Mouse (Mus musculus): ENCODE results near the gene Cisd3. TPM values are rescaled to one million over a fixed set of nuclear protein-coding genes. Genes with fewer than 3 reads are reported as not detected.
"Not testable (repeated sequence)": the region's sequence is repeated elsewhere in the genome, so short reads cannot be mapped to it uniquely, and the experiment has no call there.

Cisd3 gene
- 100 to 1,000 TPM; 103 to 108 TPM for total RNA-seq (2021)
- long read RNA-seq, experiment 1, transcript Cisd3-201 (3 exons, 737 nt), result major isoform, 119 of 142 reads
- long read RNA-seq, experiment 1, partial matches to known transcripts, result 8 of 142 reads
- long read RNA-seq, experiment 1, other reads (novel, unspliced or antisense), result 13 of 142 reads
- long read RNA-seq, experiment 2, transcript Cisd3-201 (3 exons, 737 nt), result major isoform, 166 of 191 reads
- long read RNA-seq, experiment 2, partial matches to known transcripts, result 5 of 191 reads
- long read RNA-seq, experiment 2, other reads (novel, unspliced or antisense), result 20 of 191 reads

DNA sequence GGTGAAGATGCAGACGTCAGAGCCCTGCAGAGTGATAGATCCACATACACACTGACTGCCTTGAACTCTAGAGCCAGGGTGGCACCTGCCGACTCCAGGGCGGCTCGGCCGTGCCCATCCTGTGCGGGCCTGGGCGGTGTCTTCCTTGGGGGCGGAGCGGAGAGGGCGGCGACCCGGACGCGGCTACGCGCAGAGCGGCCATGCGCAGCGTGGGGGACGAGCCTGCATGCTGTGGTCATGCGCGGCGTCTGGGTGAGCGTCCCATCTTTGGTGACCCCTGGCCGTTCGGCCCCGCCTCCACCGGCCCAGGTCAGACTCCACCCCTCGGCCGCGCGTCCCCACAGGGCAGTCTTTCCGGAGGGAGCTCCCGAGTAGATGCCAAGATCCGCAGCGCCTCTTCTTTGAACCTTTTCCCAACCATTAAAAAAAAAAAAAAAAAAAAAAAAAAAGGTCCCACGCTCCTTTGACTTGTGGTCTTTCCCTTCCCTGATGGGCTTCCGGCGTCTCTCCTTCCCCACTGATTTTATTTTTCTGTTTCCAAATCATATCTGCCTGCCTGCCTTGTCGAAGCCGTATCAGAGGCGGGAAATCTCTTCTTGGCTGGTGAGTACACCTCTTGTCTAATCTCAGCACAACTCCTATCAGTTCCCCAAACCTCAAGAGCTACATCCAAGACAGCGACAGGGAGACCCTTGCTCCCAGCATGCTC lies at the start of gene Cisd3:
Gene Cisd3 (plus strand): TSS at position 214 of the 709 bp plus-strand sequence.
- DNase-seq, result peak; percentile 89 to 94
- intact Hi-C loops (cut with DNase I), result loop anchor here (2.0 kb wide), 1 partner anchor 21 kb away; no protein-coding TSS in a partner anchor

DNA sequence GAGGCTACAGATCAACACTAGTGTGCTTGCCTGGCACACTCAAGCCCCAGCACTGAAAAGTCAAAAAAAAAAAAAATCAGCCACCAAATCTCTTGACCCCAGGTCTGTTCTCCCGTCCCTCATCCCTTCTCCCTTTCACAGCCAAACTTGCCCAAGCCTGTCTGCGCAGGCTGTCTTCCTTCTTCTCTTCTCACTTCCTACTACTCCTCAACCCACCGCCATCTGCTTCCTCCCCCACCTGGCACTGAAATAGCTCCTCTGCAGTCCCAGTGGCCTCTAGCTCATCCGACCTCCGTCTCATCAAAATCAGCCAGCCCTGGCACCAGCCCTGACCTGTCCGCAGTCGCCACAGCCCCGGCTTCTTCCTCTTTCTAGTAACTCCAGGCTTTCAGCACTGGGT lies 44.0 kb upstream of the Cisd3 start:
- intact Hi-C loops (cut with DNase I), result no loop called here
- no peak for DNase-seq

DNA sequence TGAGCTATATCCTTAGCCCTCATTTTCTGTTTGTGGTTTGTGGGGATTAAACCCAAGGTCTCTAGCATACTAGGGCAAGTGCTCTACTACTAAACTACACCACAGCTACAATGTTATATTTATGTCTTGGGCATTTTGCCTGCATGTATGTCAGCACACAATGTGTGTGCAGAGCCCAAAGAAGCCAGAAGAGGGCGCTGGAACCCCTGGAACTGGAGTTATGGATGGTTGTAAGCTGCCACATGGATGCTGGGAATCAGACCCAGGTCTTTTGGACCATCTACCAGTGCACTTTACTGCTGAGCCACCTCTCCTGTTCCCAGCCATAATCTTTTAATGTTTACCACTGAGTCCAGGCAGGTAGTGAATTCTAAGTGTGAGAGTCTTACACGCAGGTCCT lies 42.9 kb upstream of the Cisd3 start:
- DNase-seq, result no peak
- intact Hi-C loops (cut with DNase I), result no loop called here

DNA sequence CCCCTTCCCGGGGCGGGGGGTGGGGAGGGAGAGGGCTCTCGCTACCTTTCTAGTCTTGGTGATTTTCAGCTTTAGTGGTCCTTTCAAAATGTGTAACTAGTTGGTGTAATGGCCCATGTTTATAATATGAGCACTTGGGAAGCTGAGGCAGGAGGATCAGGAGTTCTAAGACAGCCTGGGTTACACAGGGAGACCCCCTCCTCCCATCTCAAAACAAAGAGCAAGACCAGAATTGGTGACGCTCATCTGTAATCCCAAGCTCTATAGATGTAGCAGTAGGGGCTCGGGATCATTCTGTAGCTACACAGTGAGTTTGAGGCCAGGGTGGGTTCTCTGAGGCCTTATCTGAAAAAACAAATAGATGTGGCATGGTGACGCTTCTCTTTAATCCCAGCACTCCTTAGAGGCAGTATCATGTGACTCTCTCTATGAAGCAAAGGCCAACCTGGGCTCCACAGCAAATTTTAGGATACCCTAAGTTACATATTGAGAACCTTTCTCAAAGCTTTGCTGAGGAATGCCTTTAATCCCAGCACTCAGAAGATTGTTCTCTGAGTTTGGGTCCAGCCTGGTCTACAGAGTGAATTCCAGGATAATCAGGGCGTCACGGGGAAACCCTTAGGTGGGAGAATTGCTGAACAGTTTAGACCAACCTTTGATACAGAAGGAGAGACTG lies 42.1 kb upstream of the Cisd3 start:
- intact Hi-C loops (cut with DNase I), result no loop called here
- DNase-seq, result no peak

DNA sequence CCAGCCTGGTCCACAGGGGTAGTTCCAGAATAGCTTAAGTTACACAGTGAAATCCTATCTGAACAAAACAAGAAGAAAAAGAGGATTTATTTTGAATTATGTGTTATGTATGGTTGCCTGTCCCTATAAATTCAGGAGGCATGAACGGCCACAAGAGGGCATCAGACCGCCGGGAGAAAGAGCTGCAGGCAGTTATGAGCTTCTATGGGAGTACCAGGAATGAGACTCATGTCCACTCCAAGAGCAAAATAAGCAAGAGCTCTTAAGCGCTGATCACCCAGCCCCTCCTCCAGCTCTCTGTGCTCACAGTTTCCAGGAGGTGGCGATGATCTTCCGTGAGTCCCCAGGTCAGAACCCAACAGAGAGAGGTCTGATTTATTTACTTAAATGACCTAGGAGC lies 40.8 kb upstream of the Cisd3 start:
- intact Hi-C loops (cut with DNase I), result loop anchor here (1.0 kb wide), 1 partner anchor 45 kb away; no protein-coding TSS in a partner anchor

DNA sequence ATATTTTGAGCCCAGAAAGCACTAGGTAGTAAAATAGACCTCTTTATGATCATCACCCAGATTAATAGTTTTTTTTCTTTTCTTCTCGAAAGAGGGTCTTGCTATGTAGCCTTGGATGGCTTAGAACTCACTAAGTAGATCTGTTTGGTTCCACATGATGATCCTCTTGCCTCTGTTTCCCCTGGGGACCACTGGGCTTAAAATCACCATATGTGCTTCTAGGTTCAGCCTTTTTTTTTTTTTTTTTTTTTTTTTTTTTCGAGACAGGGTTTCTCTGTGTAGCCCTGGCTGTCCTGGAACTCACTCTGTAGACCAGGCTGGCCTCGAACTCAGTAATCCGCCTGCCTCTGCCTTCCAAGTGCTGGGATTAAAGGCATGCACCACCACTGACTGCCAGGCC lies 37.1 kb upstream of the Cisd3 start:
- intact Hi-C loops (cut with DNase I); DNase-seq: not testable (repeated sequence)

More for the DNA sequence above, 40.8 kb upstream of the Cisd3 start:
- peak; percentile 60 to 73 for DNase-seq

DNA sequence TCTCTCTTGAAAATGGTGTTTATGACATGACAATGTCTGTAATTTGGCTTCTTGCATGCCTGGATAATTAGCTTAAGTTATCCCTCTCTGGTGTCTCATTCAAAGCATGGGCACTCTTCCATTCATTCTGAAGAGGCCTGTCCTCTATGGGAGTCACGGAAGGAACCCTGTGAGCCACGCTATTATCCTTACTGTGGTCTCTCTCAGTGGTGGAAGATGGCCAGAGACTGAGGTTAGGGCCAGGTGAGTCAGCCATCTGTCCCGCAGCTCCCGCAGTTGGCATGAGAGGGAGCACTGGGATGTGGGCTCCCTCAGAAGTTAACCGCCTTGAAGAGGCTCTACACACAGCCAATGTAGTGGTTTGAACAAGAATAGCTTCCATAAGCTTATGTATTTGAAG lies 35.3 kb upstream of the Cisd3 start:
- intact Hi-C loops (cut with DNase I), result no loop called here
- no peak for DNase-seq

DNA sequence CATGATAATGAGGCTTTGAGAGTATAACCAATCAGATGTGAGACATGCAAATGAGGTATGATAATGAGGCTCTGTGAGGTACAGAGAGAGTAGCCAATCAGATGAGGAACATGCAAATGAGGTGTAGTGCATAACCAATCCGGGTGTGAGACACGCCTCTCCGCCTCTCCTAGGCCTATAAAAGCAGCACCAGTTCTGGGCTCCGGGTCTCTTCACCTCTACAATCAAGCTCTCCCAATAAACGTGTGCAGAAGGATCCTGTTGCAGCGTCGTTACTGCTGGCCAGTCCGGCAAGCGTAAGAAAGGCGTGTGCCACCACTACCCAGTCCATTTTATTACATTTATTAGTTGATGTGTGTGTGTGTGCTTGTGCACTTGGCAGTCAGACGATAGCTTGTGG lies 32.2 kb upstream of the Cisd3 start:
- DNase-seq; intact Hi-C loops (cut with DNase I): not testable (repeated sequence)

DNA sequence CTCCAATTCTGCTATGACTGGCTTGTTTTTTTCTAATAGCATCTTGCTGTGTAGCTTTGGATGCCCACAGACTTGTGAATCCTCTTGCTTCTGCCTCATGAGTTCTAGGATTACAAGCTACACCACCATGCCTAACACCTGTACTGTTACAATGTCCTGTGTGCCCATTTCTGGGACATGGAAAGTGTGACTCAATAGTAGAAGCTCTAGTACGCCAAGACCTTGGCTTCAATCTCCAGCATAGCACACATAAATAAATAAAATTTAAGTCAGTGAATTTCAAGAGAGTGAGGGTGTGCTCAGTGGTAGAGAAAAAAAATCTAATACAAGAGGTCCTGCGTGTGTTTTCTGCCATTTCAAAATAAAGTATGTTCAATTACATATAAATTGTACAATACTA lies 31.4 kb upstream of the Cisd3 start:
- intact Hi-C loops (cut with DNase I), result no loop called here

DNA sequence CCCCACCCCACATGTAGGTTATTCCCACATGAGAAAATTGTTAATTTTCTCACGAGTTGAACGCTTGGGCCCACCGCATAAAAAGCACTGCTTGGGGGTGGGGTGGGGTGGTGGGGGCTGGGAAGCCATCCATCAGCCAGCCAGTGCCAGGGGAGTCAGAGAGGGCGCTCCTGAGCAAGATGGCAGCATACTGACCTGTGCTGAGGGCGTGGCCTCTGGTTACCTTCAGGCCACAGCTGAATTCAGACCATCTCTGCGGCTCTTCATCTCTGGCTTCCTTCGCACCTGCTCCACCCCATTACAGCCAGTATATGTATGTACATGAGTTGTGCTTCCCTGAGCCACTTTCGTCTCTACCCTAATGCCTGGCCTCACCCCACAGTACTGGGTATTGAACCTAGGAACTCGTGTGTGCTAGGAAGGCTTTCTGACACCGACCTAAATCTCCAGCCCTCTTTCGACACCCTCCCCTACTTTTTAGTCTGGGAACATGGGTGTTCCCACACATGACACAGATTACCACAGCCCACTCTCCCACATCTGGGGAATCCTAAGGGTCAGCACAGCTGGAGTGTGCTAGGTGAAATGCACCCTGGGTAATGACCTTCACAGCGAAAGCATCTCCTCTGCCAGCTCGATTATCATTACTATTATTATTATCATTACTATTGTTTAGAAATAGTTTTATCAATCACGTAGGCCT lies 29.2 kb upstream of the Cisd3 start:
- no peak for DNase-seq
- intact Hi-C loops (cut with DNase I), result no loop called here

More for the DNA sequence above, 31.4 kb upstream of the Cisd3 start:
- DNase-seq, result no peak

DNA sequence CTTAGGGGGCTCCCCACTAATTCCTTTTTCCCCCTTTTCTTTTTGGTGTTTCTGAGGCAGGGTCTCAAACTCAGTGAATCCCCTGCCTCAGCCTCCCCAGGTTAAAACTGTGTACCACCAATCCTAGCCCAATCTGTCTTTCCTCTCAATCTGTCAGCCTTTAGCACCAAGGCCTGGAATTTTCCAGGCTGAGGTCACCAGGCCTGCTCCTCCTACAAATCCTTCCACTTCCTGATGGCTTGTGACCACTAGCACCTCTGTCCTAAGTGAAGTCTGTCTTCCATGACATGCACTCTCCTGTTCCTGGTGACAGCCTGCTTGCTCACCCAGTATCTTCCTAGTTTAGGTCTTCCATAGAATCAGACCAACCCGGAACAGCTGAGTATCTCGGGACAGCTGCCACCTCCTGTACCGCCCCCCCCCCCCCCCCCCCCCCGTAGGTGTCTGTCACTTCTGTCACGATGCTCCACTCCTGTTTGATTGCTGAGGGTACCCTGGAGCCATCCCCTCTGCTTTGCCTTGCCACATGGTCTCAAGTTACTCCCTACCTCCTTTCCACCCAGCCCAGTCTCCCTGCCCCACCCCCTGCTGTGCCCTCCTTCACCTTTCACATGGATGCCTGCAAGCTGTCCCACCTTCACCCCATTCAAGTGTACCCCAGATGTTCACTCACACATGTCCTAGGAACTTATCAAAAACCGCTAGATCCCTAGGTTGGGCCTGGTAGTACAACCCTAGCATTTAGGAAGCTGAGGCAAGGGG lies 28.3 kb upstream of the Cisd3 start:
- no peak for DNase-seq
- intact Hi-C loops (cut with DNase I), result no loop called here

DNA sequence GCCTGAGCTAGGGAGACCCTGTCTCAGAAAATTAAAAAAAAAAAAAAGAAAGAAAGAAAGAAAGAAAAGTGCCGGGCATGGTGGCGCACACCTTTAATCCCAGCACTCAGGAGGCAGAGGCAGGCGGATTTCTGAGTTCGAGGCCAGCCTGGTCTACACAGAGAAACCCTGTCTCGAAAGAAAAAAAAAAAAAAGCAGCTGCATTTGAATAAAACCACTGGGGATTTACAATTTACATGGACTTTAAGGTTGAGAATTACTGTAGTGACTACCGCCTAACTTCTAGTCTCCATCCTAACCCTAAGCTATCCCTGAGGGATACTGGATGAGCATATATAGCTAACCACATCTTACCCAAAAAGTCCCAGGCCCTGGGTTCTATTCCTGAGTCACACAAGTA lies 27.7 kb upstream of the Cisd3 start:
- DNase-seq; intact Hi-C loops (cut with DNase I): not testable (repeated sequence)

DNA sequence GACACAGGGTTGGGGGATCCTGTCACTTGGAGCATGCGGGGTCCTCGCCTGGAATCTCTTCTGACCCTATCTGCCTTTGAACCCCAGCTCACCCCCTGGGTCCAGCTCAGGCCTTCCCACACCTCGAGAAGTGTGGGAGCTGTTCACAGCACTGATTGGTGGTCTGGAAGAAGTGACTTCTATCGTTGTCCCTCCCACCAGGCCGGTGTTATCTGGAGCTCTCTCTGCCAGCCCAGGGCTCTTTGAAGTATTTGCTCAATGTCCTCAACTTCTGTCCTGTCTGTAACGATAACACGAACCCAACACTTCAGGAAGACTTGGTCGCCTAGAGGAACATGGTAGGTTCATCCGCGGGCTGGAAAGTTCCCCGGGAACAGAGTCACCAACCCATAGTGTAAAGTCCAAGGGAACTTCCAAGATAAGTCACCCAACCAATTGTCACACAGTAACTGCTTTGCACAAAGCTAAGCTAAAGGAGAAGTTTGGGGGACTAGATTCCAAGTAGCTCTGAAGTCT lies 26.8 kb upstream of the Cisd3 start:
- intact Hi-C loops (cut with DNase I), result no loop called here

DNA sequence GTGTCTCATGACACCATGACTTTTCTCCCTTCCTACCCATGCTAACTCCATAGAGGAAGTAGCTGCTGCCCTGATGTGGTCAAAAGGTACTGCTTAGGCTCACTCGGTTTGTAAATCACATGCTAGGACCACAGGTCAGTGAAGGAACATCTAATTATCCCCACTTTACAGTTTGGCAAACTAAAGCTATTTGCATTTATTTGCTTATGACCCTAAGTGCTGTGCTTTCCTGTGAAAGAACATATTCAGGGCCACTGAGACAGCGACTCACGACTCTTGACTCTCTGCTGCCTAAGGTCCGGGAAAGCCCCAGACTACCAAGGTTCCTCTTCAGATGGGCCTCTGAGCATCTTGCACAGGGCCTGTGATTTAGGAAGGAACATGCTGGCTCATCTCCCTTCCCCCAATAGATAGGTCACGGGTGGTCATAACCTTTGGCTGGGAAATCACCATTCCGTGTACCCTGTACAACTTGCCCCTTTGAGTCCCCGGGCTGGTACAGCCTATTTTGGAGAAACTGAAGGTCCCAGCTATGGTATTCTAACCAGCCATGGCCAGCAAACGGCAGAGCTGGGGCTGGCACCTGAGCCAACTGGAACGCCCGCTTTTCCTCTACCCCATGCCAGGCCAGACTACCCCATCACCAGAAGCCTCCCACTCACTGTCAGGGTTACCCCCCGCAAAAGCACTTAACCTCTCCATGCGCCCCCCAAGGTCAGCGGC lies 26.2 kb upstream of the Cisd3 start:
- intact Hi-C loops (cut with DNase I), result no loop called here
- no peak for DNase-seq

More for the DNA sequence above, 26.8 kb upstream of the Cisd3 start:
- DNase-seq, result no peak

DNA sequence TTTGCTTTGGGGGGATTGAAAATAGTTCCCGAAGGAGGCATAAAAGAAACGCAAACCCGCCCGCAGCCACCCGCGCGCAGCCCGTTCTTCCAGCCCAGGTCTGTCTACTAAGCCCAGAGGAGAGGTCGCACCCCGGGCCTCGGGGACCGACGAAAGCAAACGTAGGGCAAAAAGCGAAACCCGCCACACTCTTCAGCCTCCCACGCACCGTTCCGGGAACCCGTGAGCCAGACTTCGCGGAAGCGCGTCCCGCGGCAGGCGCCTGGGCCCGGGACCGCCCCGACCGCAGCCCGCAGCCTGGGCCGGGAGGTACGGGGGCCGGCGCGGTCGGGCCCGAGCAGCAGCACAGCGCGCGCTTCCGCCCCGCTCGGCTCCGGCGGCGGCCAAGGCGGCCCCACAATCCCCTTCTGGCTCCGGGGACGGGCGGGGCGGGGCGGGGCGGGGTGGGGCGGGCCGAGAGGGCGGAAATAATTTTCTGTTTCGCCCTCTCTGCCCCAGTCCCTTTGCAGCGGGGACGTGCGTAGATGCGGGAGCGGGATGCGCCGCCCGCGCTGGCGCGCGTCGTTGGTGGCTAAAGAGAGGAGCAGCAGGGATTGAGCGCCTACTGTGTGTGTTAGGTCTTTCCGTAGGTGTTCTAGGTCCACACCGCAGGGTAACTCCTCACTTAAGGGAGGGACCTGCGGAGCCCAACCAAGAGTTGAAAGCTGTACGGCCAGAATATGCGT lies 25.5 kb upstream of the Cisd3 start:
- intact Hi-C loops (cut with DNase I), result no loop called here
- DNase-seq, result peak; percentile 71 to 72

DNA sequence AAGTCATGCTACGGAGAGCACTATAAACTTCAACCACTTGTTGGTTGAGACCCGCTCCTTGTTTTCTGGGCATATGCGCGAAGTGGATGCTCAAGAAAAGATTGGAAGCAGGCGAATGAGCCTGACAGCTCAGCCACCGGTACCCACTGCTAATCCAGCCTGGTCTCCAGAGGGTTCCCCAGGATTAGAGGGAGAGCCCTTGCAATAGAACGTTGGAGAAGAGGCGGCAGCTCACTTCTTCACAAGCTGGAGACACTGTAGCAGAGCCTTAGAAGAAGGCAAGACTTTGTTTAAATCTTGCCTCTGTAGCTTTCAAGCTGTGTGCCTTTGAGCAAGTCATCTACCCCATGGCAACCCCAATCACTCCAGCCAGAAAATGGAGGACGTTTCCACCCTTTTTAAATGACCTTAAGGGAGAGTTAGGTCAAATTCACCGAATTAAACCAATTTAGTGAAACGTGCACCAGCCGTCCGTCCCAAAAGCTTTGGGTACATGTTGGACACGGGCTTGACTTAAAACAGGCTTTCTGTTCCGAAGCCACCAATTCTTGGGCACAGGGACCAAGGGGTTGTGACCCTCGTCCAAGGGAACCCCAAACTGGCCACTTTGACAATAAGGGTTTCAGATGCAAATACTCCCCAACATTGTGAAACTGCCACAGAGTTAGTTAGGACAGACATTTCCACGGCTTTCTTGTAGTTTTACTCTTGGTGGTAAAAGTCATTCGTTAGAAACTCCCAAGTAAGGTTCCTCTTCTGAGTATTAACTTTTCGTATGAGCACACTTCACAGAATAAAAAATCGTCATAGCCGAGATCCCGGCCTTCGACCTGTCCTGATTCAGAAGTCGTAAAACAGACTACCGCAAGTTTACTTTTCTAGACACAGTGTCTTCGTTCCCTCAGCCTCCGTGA lies 24.6 kb upstream of the Cisd3 start:
- intact Hi-C loops (cut with DNase I), result no loop called here
- DNase-seq, result no peak

DNA sequence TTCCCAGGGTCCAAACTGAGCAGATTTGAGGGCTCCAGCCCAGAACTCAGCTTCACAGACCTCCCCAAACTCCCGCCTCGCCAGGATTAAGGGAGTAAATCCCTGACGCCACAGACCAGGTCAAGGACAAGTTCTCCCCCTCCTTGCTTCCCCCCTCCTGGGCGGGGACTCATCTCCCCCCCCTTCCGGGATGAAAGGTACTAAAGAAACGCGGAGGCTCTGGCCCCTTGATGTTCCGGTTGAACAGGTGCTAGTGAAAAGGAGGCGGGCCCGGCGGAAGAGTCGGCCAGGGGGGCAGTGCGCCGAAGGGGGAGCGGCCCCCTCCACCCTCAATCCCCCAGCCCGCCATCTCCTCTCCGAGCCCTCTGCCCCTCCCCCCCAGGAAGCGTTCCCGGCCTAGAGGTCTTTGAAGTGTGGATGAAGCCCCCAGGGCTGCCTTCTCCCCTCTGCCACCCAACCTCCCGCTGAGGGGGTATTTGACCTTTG lies 23.9 kb upstream of the Cisd3 start:
- intact Hi-C loops (cut with DNase I), result no loop called here
- DNase-seq, result no peak
